Mouse (Mus musculus): ENCODE data around the gene Npy5r. TPM values are rescaled to one million over a fixed set of nuclear protein-coding genes. Genes with fewer than 3 reads are reported as not detected.

The Npy5r gene
- total RNA-seq (2021) = not detected
- long read RNA-seq, experiment 1 = 0 reads
- long read RNA-seq, experiment 2 = 0 reads

DNA sequence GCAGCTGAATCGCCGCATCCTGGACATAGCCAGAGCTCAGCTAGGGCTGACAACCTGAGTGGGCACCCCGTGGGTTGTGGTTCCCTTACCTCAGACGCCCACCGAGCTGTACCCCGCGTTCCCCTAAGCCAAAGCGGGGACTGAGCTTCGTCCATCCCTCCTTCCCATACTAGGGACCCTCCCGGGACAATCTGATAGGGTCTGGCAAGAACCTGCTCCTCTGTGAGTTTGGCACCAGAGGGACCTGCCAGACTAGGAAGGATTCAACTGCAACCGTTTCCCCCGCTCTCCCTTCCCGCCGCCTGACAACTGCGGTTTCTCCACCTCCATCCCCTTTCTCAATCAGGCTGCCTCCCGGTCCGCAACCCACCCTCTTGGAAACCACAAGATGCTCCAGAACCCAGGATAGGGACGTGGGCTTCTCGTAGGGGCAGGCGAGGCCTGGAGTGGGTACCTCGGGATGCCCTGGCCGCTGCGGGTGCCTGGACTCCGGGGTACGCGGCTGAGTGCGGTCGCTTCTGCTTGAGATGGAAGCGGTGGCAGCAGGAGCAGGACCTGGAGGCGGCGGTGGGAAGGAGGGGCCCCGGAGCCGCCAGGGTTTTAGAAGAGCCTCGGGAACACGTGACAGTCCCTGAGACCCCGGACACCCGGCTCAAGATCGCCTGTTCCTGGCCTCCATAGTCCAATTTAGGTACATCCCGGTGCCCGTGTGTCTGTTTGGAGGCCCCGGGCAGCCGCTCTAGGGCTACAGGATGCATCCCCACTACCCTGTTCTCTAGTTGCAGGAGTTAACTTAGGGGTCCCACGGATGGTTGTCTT is at the start of gene Npy5r:
Npy5r (minus strand) TSS at position 618 of the 819 bp plus-strand sequence.
- no peak for DNase-seq (ENCODE audit: low spot score in 2 of 2)

DNA sequence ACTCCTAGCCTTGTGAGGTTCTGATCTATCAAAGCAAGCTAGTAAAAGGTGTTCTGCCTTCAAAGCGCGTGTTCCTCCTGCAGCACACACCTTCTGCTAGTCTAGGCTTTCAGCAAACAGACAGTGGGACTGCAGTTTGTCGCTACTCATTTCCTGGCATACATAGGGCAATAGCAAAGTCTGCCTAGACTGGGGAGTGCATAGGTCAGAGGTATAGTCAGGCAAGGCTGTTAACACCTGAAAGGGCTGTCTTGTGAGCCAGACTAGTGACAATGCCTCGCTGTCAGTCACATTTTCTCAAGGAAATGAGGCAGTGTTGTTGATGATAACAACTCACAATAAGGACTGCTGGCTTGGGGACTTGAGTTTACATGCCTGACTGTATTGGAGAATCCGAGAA is 44.0 kb upstream of the Npy5r start:
- DNase-seq (ENCODE audit: low spot score in 2 of 2) = no peak

DNA sequence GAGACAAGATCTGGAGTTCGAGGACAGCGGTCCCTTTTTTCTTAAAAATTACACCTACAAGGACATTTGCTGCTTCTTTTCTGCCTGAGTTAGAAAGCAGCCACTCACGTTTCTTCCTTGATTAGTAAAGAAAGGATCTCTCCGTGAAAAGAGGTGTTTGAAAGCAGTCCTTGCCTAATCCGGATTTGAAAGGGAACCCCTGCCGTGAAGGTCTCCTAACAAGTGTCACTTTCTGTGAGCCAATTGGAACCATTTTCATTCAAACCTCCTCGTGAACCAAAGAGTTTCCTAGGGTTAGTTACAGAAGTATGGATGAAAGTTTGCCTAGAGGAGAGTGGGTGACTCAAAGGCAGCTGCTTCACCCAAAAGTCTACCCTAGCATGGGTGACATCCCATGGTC is 41.5 kb upstream of the Npy5r start:
- DNase-seq (ENCODE audit: low spot score in 2 of 2) = no peak

DNA sequence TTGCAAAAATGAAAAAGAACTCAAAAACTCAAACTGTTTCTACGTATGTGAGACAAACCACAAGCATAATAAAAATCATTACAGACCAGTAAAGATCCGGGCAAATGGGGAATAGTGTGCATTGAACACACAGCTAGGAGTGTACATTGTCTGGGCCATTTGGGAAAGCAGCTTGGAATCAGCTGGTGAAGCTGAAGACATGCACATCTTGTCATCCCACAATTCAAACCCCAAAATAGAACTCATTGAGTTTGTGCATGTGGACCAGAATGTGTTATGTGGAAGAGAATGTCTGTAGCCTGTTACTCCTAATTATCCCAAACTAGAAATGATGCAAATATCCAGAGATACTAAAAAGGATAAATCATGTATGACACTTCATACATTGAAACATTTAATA is 34.9 kb upstream of the Npy5r start:
- DNase-seq (ENCODE audit: low spot score in 2 of 2) = no peak

DNA sequence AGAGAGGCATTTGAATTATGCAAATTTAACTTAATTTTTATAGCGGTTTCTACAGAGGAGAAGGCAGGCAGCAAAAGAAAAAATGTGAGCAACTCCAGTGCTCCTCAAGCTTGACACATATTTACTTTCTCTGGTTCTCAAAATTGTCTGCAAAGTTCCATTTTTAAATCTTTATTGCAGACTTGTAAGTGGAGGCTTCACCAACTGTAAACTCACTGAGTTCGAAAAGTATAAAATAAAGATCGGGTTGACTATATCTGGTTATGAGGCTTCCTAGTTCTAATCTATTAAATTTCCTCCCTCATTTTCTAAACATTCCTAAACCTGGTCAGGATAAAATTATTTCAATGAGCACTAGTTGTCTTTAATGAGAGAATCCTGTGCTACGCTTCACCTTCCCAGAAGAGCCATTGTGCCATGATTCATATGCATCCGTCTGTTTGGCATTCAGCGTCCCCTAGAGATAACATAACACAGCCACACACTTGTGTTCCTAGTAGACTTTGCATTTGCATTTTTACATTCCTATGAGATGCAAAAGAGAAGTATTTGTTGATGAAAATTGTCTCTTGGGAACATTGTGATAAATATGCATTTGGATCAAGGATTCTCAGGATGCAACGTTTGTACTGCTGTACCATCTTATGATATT is 26.5 kb upstream of the Npy5r start:
- DNase-seq (ENCODE audit: low spot score in 2 of 2) = no peak

DNA sequence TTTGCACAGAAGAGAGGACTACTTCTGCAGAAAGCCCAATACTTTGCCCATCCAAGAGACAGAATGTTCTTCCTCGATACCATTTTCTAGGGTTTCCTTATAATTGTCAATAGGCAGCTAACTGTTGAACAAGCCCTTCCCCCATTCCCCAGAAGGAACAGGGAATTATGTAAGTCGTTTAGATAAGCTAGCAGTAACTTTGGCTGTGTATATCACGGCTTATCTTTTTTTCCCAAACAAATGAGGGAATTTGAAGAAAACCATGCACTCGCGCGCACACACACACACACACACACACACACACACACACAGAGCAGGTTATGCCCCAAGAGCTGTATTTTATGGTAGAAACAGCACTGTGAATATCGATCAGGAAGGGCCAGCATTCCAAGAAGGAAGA is 10.9 kb upstream of the Npy5r start:
- no peak for DNase-seq (ENCODE audit: low spot score in 2 of 2)

DNA sequence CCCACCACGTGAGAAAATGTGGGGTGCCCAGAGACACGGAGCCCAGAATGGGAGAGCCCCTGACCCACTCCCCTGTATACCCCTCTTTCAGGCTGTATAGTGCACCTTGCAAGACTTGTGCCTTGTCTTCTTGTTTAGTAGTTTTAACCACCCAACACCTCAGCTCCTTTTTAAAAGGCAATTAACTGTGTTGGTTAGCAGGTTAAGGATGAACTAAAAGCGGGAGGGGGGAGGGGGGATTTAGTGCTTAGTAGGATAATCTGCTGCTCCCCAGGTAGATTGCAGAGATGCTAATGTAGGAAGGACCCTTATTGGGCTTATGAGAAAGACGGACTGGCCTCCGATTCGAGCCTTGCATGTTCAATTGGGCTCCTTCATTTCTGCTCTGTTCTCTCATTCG is 10.1 kb upstream of the Npy5r start:
- DNase-seq (ENCODE audit: low spot score in 2 of 2) = no peak

DNA sequence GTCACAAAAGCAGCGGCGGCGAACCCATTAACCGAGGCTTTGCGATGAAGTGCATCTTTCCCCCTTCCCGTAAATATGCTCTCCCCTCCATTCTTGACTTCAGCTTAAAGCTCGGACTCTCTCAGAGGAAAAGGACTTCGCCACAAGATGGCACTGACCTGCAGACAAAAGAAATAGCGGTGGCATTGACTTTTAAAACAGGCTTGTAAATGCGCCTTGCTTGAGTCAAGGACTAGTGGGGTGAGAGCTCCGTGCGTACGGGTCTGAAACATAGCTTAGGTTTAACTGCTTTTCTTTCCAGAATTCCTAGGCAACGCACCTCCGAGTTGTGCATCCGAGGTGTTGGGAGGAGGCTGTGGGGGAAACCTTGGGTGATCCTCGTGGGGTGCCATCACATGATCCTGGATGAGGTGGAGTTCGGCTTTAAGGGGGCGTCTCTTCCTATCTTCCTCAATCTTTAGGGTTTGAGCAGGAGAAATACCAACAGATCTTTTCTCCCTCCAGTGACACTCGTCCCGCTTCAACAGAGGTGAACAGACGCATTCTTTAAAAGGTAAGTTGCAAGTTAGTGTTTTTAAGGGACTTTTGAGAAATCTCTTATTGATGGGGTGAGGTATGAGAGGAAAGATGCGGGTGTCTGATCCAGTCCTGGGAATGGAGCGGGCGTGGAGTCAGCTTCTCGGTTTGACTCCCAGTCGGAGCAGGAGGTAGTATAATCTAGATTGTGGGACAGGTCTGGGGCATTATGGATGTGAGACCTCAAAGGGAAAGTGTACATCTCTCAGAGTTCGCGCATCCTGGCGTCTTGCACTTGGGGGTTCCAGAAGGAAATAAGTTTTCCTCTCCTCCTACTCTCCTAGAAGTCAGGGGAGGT is 9.3 kb upstream of the Npy5r start, which contains the start of gene Npy1r:
Npy1r (plus strand) TSS at position 223 of the 874 bp plus-strand sequence.
- peak in 1 of 2 experiments; percentile 10 for DNase-seq (ENCODE audit: low spot score in 2 of 2)

DNA sequence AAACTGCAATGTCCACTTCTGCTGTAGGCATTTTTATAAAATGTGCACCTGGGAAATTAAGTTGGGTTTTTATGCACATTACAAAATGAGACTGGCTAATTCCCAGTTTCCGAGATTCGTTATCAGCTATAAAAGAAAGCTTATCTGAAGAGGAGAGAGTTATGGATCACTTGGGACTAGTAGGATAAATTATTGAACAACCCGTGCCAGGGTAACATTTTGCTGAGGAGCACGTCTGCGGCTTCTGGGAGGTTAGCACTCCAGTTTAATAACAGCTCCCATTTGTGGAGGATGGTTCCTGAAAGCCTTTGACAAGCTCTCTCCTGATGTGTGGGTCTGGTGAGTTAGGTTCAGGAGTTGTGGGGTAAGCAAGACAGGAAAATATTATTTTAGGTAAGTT is 2.5 kb upstream of the Npy5r start:
- no peak for DNase-seq (ENCODE audit: low spot score in 2 of 2)

DNA sequence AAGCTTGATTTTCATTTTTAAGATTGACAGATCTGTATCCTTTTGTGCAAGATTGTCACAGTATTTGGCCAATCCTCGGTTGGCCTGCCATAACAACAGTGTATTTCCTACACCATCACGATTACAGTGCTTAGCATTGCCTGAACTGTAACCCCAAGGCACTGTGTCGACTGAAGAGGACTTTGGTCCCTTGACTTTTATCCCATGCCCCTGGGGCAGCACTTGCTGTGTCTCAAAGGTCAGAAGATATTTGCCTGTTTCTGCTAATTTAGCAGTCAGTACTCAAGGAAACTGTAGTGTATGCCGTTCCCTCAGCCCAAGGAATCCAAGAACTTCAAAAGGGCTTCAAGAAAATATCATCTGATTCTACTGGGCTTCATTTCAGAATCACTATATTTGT is 871 bp upstream of the Npy5r start:
- DNase-seq (ENCODE audit: low spot score in 2 of 2) = no peak

DNA sequence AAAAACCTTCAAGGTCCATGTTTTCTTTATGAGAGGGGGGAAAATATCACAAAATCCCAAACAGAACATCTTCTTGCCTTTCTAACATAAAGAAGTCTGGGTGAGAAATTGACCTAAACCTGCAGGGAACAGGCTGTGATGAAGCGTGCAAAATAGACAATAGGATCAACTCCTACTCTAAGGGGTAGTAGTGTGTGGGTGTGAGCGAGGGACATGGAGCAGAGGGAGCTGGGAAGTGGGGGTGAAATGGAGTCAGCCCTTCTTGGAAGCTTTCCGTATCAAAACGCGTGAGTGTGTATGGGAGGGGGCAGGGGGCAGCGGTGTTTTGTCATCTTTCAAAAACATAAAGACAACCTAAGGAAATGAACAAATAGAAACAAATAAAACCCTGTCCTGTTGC is 467 bp upstream of the Npy5r start:
- DNase-seq (ENCODE audit: low spot score in 2 of 2) = no peak

DNA sequence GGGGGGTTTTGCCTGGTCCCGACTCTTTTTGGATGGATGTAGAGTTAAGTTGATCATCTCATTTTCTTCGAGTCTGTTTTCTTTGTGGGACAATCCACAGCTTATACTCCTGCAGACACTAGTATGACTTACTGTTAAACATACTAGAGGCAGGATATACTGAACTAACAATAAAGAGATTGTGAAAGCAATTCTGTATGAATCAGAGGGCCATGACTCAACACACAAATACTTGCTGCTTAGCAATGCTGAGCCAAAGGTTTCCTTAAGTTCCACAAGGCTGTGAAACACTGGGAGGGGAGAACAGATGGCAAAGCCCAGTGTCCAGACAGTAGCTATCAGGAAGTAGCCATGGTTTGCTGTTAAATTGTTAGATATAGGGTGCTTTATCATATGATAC is 6.7 kb downstream of the Npy5r start:
- no peak for DNase-seq (ENCODE audit: low spot score in 2 of 2)

DNA sequence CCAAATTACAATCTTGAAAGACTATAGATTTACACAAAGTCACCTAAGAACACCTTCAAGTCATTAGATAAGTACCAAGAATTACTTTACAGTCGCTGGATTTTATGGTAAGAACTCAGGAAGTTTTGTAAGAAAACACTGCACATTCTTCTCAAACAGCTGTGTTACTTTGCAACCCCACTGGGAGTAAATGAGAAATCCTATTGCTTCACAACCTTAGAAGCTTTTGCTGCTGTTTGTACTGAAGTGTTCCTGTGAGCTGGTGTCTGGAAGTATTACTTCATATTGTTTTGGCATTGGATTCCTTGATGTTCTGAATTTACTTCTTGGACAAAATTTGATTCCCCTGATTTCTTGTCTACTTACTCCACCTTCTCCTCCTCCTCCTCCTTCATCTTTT is 57.2 kb downstream of the Npy5r start:
- DNase-seq (ENCODE audit: low spot score in 2 of 2) = no peak

Other genes starting within 250 kb of the Npy5r start
- 10 to 100 TPM; 12.2 to 13.8 TPM for gene Tma16, start 201.6 kb downstream of the Npy5r start, total RNA-seq (2021)
- not detected for gene Tktl2, start 176.4 kb downstream of the Npy5r start, total RNA-seq (2021)
- gene Npy1r, start 9.1 kb upstream of the Npy5r start, total RNA-seq (2021) = 1 to 10 TPM; 1.6 to 1.7 TPM
- 10 to 100 TPM; 17.5 to 18.3 TPM for gene Naf1, start 172.1 kb upstream of the Npy5r start, total RNA-seq (2021)